Comparison of ENCODE assay signal across 9 mouse cellular contexts in genomic region chr2:54118881-54119280, GRCm38 (mm10). TPM values are rescaled to one million over a fixed set of nuclear protein-coding genes. Genes with fewer than 3 reads are reported as not detected.
DNase-seq lines count a peak whose midpoint lies in the region; ATAC-seq and TF ChIP-seq lines count a peak whose summit lies in the region.
"Had no signal": no experiment of that assay in that cellular context is flagged by ENCODE, and none has a peak within 500 bp of the region (broad histone marks: within the 10 kb centered on the region; RNA-seq: fewer than 3 reads in every experiment).

No protein-coding gene starts in this region.

- peak in 1 of 2 experiments; percentile 20 for DNase-seq in cerebellum, adult 2 months
- DNase-seq in cerebellum, adult 11-12 months = no peak
- peak; percentile 90 for DNase-seq in midbrain, embryonic 11.5 days (ENCODE audit: low spot score, missing footprints)
- no peak for DNase-seq in midbrain, embryonic 10.5 days (ENCODE audit: low spot score)
- peak; percentile 80 for DNase-seq in embryo, embryonic 10.5 days (ENCODE audit: low spot score)
- DNase-seq in layer of hippocampus, postnatal 14 days (ENCODE audit: low spot score in 2 of 2) = peak; percentile 5 to 74
- DNase-seq in retina, embryonic 14.5 days (ENCODE audit: low spot score) = peak; percentile 83
- DNase-seq in urinary bladder, postnatal 10 days (ENCODE audit: low spot score) = no peak

- H3K9ac ChIP-seq in midbrain, embryonic 11.5 days (ENCODE audit: low read length) = no peak overlapping the region

- H3K4me2 ChIP-seq in midbrain, embryonic 11.5 days = no peak overlapping the region

- TF ChIP-seq CTCF in cerebellum, adult 2 months (IDR thresholded peaks at IDR 0.05; ENCODE audit: borderline replicate concordance, insufficient read depth, low read depth, low read length) = peak; percentile 41; the same call in 1 of the 2 replicates

- no peaks in the 10 kb centered on the region for H3K27me3 ChIP-seq in cerebellum, adult 2 months (ENCODE audit: control insufficient read depth, insufficient read depth, low read length)
- no peaks in the 10 kb centered on the region for H3K27me3 ChIP-seq in midbrain, embryonic 11.5 days (ENCODE audit: control insufficient read depth, insufficient read depth, low read length)
- H3K27me3 ChIP-seq in midbrain, embryonic 10.5 days (ENCODE audit: low read depth, poor library complexity, severe bottlenecking) = no peaks in the 10 kb centered on the region

- TF ChIP-seq POLR2A in cerebellum, adult 2 months (IDR thresholded peaks at IDR 0.05; ENCODE audit: borderline replicate concordance, insufficient read depth, low read length) = no peak

- no peak overlapping the region for H3K27ac ChIP-seq in cerebellum, adult 2 months (ENCODE audit: insufficient read depth, low read length)
- H3K27ac ChIP-seq in midbrain, embryonic 11.5 days (ENCODE audit: low read depth, low read length) = no peak overlapping the region
- H3K27ac ChIP-seq in midbrain, embryonic 10.5 days (replicated peaks) = no peak overlapping the region

- WGBS in cerebellum, adult 2 months = 22% methylated on average over 3 of the region's 3 CpGs
- WGBS in midbrain, embryonic 11.5 days = 32% methylated on average over 3 of the region's 3 CpGs
- 34% methylated on average over 3 of the region's 3 CpGs for WGBS in midbrain, embryonic 10.5 days

- no peaks in the 10 kb centered on the region for H3K36me3 ChIP-seq in midbrain, embryonic 11.5 days (ENCODE audit: control insufficient read depth, insufficient read depth, low read length)
- no peaks in the 10 kb centered on the region for H3K36me3 ChIP-seq in midbrain, embryonic 10.5 days
- H3K36me3 ChIP-seq: G1E had no signal

- no peaks in the 10 kb centered on the region for H3K4me1 ChIP-seq in cerebellum, adult 2 months (ENCODE audit: control insufficient read depth, insufficient read depth, low read length)
- H3K4me1 ChIP-seq in midbrain, embryonic 11.5 days (ENCODE audit: control insufficient read depth, insufficient read depth, low read length) = no peaks in the 10 kb centered on the region
- no peaks in the 10 kb centered on the region for H3K4me1 ChIP-seq in midbrain, embryonic 10.5 days

- no peak overlapping the region for H3K4me3 ChIP-seq in cerebellum, adult 2 months (replicated peaks; ENCODE audit: insufficient read depth, low read depth, low read length)
- no peak overlapping the region for H3K4me3 ChIP-seq in midbrain, embryonic 11.5 days (ENCODE audit: low read depth, low read length)
- no peak overlapping the region for H3K4me3 ChIP-seq in midbrain, embryonic 10.5 days

- peak; percentile 64 for ATAC-seq in midbrain, embryonic 11.5 days (ENCODE audit: low FRiP score)

- H3K9me3 ChIP-seq in midbrain, embryonic 11.5 days (ENCODE audit: control insufficient read depth, low read length) = no peaks in the 10 kb centered on the region
- no peaks in the 10 kb centered on the region for H3K9me3 ChIP-seq in midbrain, embryonic 10.5 days (replicated peaks)
- H3K9me3 ChIP-seq: G1E had no signal

RNA-seq across cellular contexts. Expression of gene Rprm, which starts 33.5 kb away (rescaled TPM):
- polyA plus RNA-seq in cerebellum, adult 2 months (2012; rRNA removed) = 6.6 and 7.0 TPM in 2 replicates
- 40.7 and 48.1 TPM in 2 replicates for polyA plus RNA-seq in midbrain, embryonic 11.5 days (2014; fragmentation: Nextera tagmentation; extraction: Ambion mirVana)
- 86.6 and 92.7 TPM in 2 replicates for polyA plus RNA-seq in midbrain, embryonic 10.5 days (2016; fragmentation: Nextera tagmentation; extraction: Ambion mirVana)
- 10 to 100 TPM; 25.8 to 33.4 TPM for total RNA-seq in layer of hippocampus, postnatal 14 days (2021)
- total RNA-seq: G1E had no signal
- polyA plus RNA-seq: G1E had no signal

Comparison
In these comparisons a context has a peak if more than half of its experiments do, and no peak if none do; other contexts are left out.
1. DNase-seq: peak in midbrain, embryonic 11.5 days (single experiment), embryo, embryonic 10.5 days (single experiment), layer of hippocampus, postnatal 14 days (2 of 2) and retina, embryonic 14.5 days (single experiment); none in cerebellum, adult 11-12 months (single experiment), midbrain, embryonic 10.5 days (single experiment) and urinary bladder, postnatal 10 days (single experiment).